ENCODE assay signal across 10 mouse cellular contexts in genomic region chr2:31762155-31762554, GRCm38 (mm10). TPM values are rescaled to one million over a fixed set of nuclear protein-coding genes. Genes with fewer than 3 reads are reported as not detected.
A peak's percentile ranks its signal among the peaks of the same experiment; 100 is the strongest.
DNase-seq lines count a peak whose midpoint lies in the region; ATAC-seq lines count a peak whose summit lies in the region.
"Had no signal": no experiment of that assay in that cellular context is flagged by ENCODE, and none has a peak within 500 bp of the region (broad histone marks: within the 10 kb centered on the region; RNA-seq: fewer than 3 reads in every experiment).

No protein-coding gene starts in this region.

- 37% methylated on average over 3 of the region's 3 CpGs for WGBS in kidney, embryonic 14.5 days
- 50% methylated on average over 3 of the region's 3 CpGs for WGBS in embryonic facial prominence, embryonic 11.5 days
- 27% methylated on average over 3 of the region's 3 CpGs for WGBS in hindbrain, embryonic 14.5 days
- WGBS in midbrain, embryonic 13.5 days: 33% methylated on average over 3 of the region's 3 CpGs

- no peak for ATAC-seq in kidney, embryonic 14.5 days (ENCODE audit: low FRiP score, low TSS enrichment)
- ATAC-seq in embryonic facial prominence, embryonic 11.5 days (replicated peaks; ENCODE audit: insufficient number of reproducible peaks, low FRiP score, low TSS enrichment, low read depth): no peak
- no peak for ATAC-seq in hindbrain, embryonic 14.5 days (ENCODE audit: low FRiP score)
- no peak for ATAC-seq in midbrain, embryonic 13.5 days

- H3K36me3 ChIP-seq in kidney, embryonic 14.5 days (ENCODE audit: control insufficient read depth, insufficient read depth, low read length): no peaks in the 10 kb centered on the region
- no peaks in the 10 kb centered on the region for H3K36me3 ChIP-seq in embryonic facial prominence, embryonic 11.5 days (replicated peaks; ENCODE audit: control insufficient read depth, insufficient read depth, low read depth, low read length)
- H3K36me3 ChIP-seq in hindbrain, embryonic 14.5 days (replicated peaks; ENCODE audit: control insufficient read depth, insufficient read depth): no peaks in the 10 kb centered on the region
- no peaks in the 10 kb centered on the region for H3K36me3 ChIP-seq in midbrain, embryonic 13.5 days

- no peaks in the 10 kb centered on the region for H3K27me3 ChIP-seq in kidney, embryonic 14.5 days (ENCODE audit: control insufficient read depth, insufficient read depth, low read length)
- H3K27me3 ChIP-seq in embryonic facial prominence, embryonic 11.5 days (ENCODE audit: control insufficient read depth, insufficient read depth, low read length): no peaks in the 10 kb centered on the region
- no peaks in the 10 kb centered on the region for H3K27me3 ChIP-seq in hindbrain, embryonic 14.5 days (ENCODE audit: control insufficient read depth, insufficient read depth, low read length)
- no peaks in the 10 kb centered on the region for H3K27me3 ChIP-seq in midbrain, embryonic 13.5 days

- DNase-seq in kidney, postnatal 4 days: no peak
- no peak for DNase-seq in embryonic facial prominence, embryonic 11.5 days (ENCODE audit: low spot score)
- no peak for DNase-seq in hindbrain, embryonic 14.5 days (ENCODE audit: low spot score)
- DNase-seq in thymus, postnatal 36 days: no peak
- DNase-seq in cerebellum, postnatal 25 days: no peak
- DNase-seq in left cerebral cortex, adult 18-20 months (ENCODE audit: low spot score in 2 of 2): no peak
- DNase-seq: left cerebral cortex, postnatal 4 days had no signal

- H3K4me2 ChIP-seq in kidney, embryonic 14.5 days (replicated peaks; ENCODE audit: low read depth, low read length): peak overlapping the region; percentile 62
- H3K4me2 ChIP-seq in embryonic facial prominence, embryonic 11.5 days (ENCODE audit: low read depth, low read length): peak overlapping the region; percentile 90
- peak overlapping the region; percentile 65 for H3K4me2 ChIP-seq in hindbrain, embryonic 14.5 days (replicated peaks)
- peak overlapping the region; percentile 92 for H3K4me2 ChIP-seq in midbrain, embryonic 13.5 days (replicated peaks)

- peak overlapping the region; percentile 100; the same call in 1 of the 2 replicates for H3K9ac ChIP-seq in kidney, embryonic 14.5 days (ENCODE audit: low read depth, low read length)
- H3K9ac ChIP-seq in embryonic facial prominence, embryonic 11.5 days (replicated peaks; ENCODE audit: low read length): no peak overlapping the region; the same call in 1 of the 2 replicates
- no peak overlapping the region for H3K9ac ChIP-seq in hindbrain, embryonic 14.5 days
- peak overlapping the region; percentile 88; the same call in 1 of the 2 replicates for H3K9ac ChIP-seq in midbrain, embryonic 13.5 days (replicated peaks)

- H3K27ac ChIP-seq in kidney, embryonic 14.5 days (ENCODE audit: low read depth, low read length): no peak overlapping the region
- no peak overlapping the region; the same call in 1 of the 2 replicates for H3K27ac ChIP-seq in embryonic facial prominence, embryonic 11.5 days (replicated peaks; ENCODE audit: low read depth, low read length)
- H3K27ac ChIP-seq in hindbrain, embryonic 14.5 days: peak overlapping the region; percentile 16; the same call in 1 of the 2 replicates
- H3K27ac ChIP-seq in midbrain, embryonic 13.5 days: no peak overlapping the region

- no peaks in the 10 kb centered on the region for H3K9me3 ChIP-seq in kidney, embryonic 14.5 days (ENCODE audit: control insufficient read depth, low read length)
- H3K9me3 ChIP-seq in embryonic facial prominence, embryonic 11.5 days (replicated peaks; ENCODE audit: control insufficient read depth, low read length): no peaks in the 10 kb centered on the region
- no peaks in the 10 kb centered on the region for H3K9me3 ChIP-seq in hindbrain, embryonic 14.5 days (ENCODE audit: control insufficient read depth, low read length)
- H3K9me3 ChIP-seq in midbrain, embryonic 13.5 days: no peaks in the 10 kb centered on the region
- H3K9me3 ChIP-seq: G1E had no signal

- H3K4me1 ChIP-seq in kidney, embryonic 14.5 days (ENCODE audit: control insufficient read depth, insufficient read depth, low read length): peaks cover 40% of the 10 kb centered on the region
- peaks cover 5% of the 10 kb centered on the region for H3K4me1 ChIP-seq in embryonic facial prominence, embryonic 11.5 days (ENCODE audit: control insufficient read depth, insufficient read depth, low read length)
- peaks cover 44% of the 10 kb centered on the region for H3K4me1 ChIP-seq in hindbrain, embryonic 14.5 days (replicated peaks; ENCODE audit: control insufficient read depth, insufficient read depth, low read length)
- peaks cover 53% of the 10 kb centered on the region for H3K4me1 ChIP-seq in midbrain, embryonic 13.5 days (replicated peaks)

- H3K4me3 ChIP-seq in kidney, embryonic 14.5 days (ENCODE audit: low read length): peak overlapping the region; percentile 90
- peak overlapping the region; percentile 94 for H3K4me3 ChIP-seq in embryonic facial prominence, embryonic 11.5 days (ENCODE audit: low read depth, low read length)
- H3K4me3 ChIP-seq in hindbrain, embryonic 14.5 days (replicated peaks; ENCODE audit: low read length): 0 out of 2 replicates have a peak overlapping the region, but pooled peaks have one; percentile 72
- H3K4me3 ChIP-seq in midbrain, embryonic 13.5 days (replicated peaks): peak overlapping the region; percentile 80; the same call in 1 of the 2 replicates

RNA-seq across cellular contexts. Expression of gene Qrfp, which starts 48.2 kb away (rescaled TPM):
- 0.09 TPM in 1 of 2 replicates, not detected in the other for polyA plus RNA-seq in kidney, embryonic 14.5 days (2014; fragmentation: Nextera tagmentation; extraction: Ambion mirVana)
- polyA plus RNA-seq in embryonic facial prominence, embryonic 11.5 days (2014; fragmentation: Nextera tagmentation; extraction: Ambion mirVana): 0.14 and 0.22 TPM in 2 replicates
- not detected in 2 replicates for polyA plus RNA-seq in hindbrain, embryonic 14.5 days (2014; fragmentation: Nextera tagmentation; extraction: Ambion mirVana)
- 0.06 and 0.12 TPM in 2 replicates for polyA plus RNA-seq in midbrain, embryonic 13.5 days (2015; fragmentation: Nextera tagmentation; extraction: Ambion mirVana)
- not detected for total RNA-seq in left cerebral cortex, adult 18-20 months (2021)
- total RNA-seq: left cerebral cortex, postnatal 4 days had no signal
- polyA plus RNA-seq: G1E had no signal

Comparison
In these comparisons a context has a peak if more than half of its experiments do, and no peak if none do; other contexts are left out.
1. H3K9ac ChIP-seq: peak in kidney, embryonic 14.5 days (single experiment) and midbrain, embryonic 13.5 days (single experiment); none in embryonic facial prominence, embryonic 11.5 days (single experiment) and hindbrain, embryonic 14.5 days (single experiment).
2. Peak in every context shown above with its lines, with median percentiles within 50 percentile points of each other: H3K4me2 ChIP-seq and H3K4me3 ChIP-seq.